Mouse (Mus musculus) ES-Bruce4 (cell line): ENCODE results near the gene Olfr1053.

Source experiments
- EP300 ChIP-seq: IDR thresholded peaks from 2 replicates; pipeline ENCODE4 v1.6.1; 2011; ENCODE audit warnings: low read depth, low read length; ENCODE audit not compliant: insufficient read depth
- POLR2A ChIP-seq: IDR thresholded peaks from one replicate; pipeline ENCODE4 v1.8.1; 2011; ENCODE audit warnings: low read length; ENCODE audit not compliant: insufficient read depth

- TF ChIP-seq EP300 (no peak), POLR2A (no peak)
Observed at GRCm38 (mm10) chr2:86350184-86350583, 35.1 kb upstream of the Olfr1053 start, which contains the start of gene Olfr1055.
